Mouse (Mus musculus) ES-Bruce4 (cell line): ENCODE results near the gene Gm9803. TPM values are rescaled to one million over a fixed set of nuclear protein-coding genes. Genes with fewer than 3 reads are reported as not detected.
A peak's percentile ranks its signal among the peaks of the same experiment; 100 is the strongest.

ENCODE experiments used
- H3K27ac ChIP-seq: 2 replicates; pipeline ENCODE4 v1.5.1; 2012; ENCODE audit warnings: low read length, inconsistent platforms; ENCODE audit not compliant: insufficient read depth
- H3K27me3 ChIP-seq: 2 replicates; pipeline ENCODE4 v1.6.1; 2012; ENCODE audit warnings: mild to moderate bottlenecking, low read length, inconsistent platforms; ENCODE audit not compliant: control insufficient read depth, poor library complexity, insufficient read depth, severe bottlenecking
- H3K36me3 ChIP-seq: 2 replicates; pipeline ENCODE4 v1.6.1; 2012; ENCODE audit warnings: inconsistent platforms, mild to moderate bottlenecking, low read length, moderate library complexity; ENCODE audit not compliant: control insufficient read depth, poor library complexity, insufficient read depth, severe bottlenecking
- H3K4me1 ChIP-seq: one replicate; pipeline ENCODE4 v1.8.1; 2011; ENCODE audit warnings: low read length; ENCODE audit not compliant: control insufficient read depth, insufficient read depth
- H3K4me3 ChIP-seq: 2 replicates; pipeline ENCODE4 v1.5.1; 2011; ENCODE audit warnings: low read depth, mild to moderate bottlenecking, low read length
- H3K9ac ChIP-seq: 2 replicates; pipeline ENCODE4 v1.6.1; 2012; ENCODE audit warnings: low read depth, mild to moderate bottlenecking, inconsistent platforms; ENCODE audit not compliant: poor library complexity, severe bottlenecking
- H3K9me3 ChIP-seq: replicated peaks from 2 replicates; pipeline ENCODE4 v1.6.1; 2012; ENCODE audit warnings: mild to moderate bottlenecking, low read length, inconsistent platforms; ENCODE audit not compliant: control insufficient read depth, poor library complexity, insufficient read depth, severe bottlenecking
- CTCF ChIP-seq: IDR thresholded peaks from one replicate; pipeline ENCODE4 v1.8.1; 2011; ENCODE audit warnings: low read depth, low read length
- EP300 ChIP-seq: IDR thresholded peaks from 2 replicates; pipeline ENCODE4 v1.6.1; 2011; ENCODE audit warnings: low read depth, low read length; ENCODE audit not compliant: insufficient read depth
- POLR2A ChIP-seq: IDR thresholded peaks from one replicate; pipeline ENCODE4 v1.8.1; 2011; ENCODE audit warnings: low read length; ENCODE audit not compliant: insufficient read depth
- polyA plus RNA-seq: library from polyadenylated mRNA; stranded (reverse); fragments of >200 nt; gene quantifications from 2 replicates; pipeline ENCODE4 v1.2.4, GENCODE M21; 2011; ENCODE audit warnings: low read depth; ENCODE audit not compliant: missing spikeins, insufficient read depth, insufficient read length

Gene Gm9803
- polyA plus RNA-seq, 1 experiment, result 28.5 TPM

- Histone ChIP-seq H3K4me1 (no peaks in the 10 kb centered on the region), H3K9ac (no peak overlapping the region), H3K36me3 (no peaks in the 10 kb centered on the region), H3K27me3 (no peaks in the 10 kb centered on the region), H3K9me3 (no peaks in the 10 kb centered on the region), H3K27ac (no peak overlapping the region), H3K4me3 (no peak overlapping the region; the same call in 1 of the 2 replicates)
- no peak for TF ChIP-seq POLR2A
- no peak for TF ChIP-seq CTCF
- TF ChIP-seq EP300, result no peak
Observed at GRCm38 (mm10) chr10:43518368-43518767, 5.5 kb upstream of the Gm9803 start.

- TF ChIP-seq POLR2A (no peak), CTCF (no peak), EP300 (no peak)
- Histone ChIP-seq H3K4me3 (no peak overlapping the region), H3K27me3 (no peaks in the 10 kb centered on the region), H3K9ac (no peak overlapping the region), H3K27ac (no peak overlapping the region), H3K4me1 (no peaks in the 10 kb centered on the region), H3K36me3 (no peaks in the 10 kb centered on the region), H3K9me3 (no peaks in the 10 kb centered on the region)
Observed at GRCm38 (mm10) chr10:43519977-43520376, 3.9 kb upstream of the Gm9803 start.

- no peak overlapping the region for H3K9ac ChIP-seq
- H3K4me1 ChIP-seq, result peaks cover 5% of the 10 kb centered on the region
- H3K36me3 ChIP-seq, result peaks cover 21% of the 10 kb centered on the region
- H3K4me3 ChIP-seq, result no peak overlapping the region
- no peaks in the 10 kb centered on the region for H3K9me3 ChIP-seq
- H3K27me3 ChIP-seq, result no peaks in the 10 kb centered on the region
- TF ChIP-seq CTCF, result no peak
- peak; percentile 89; the same call in 1 of the 2 replicates for TF ChIP-seq EP300
- H3K27ac ChIP-seq, result peak overlapping the region; percentile 68
Observed at GRCm38 (mm10) chr10:43527283-43528269, 3.7 kb downstream of the Gm9803 start.

GRCm38 (mm10) chr10:43534382-43534781 lies 10.5 kb downstream of the Gm9803 start:
- H3K9me3 ChIP-seq, result no peaks in the 10 kb centered on the region
- H3K27ac ChIP-seq, result no peak overlapping the region
- H3K4me3 ChIP-seq, result no peak overlapping the region
- no peak overlapping the region for H3K9ac ChIP-seq
- H3K27me3 ChIP-seq, result no peaks in the 10 kb centered on the region
- no peaks in the 10 kb centered on the region for H3K4me1 ChIP-seq
- no peak for TF ChIP-seq EP300
- no peak for TF ChIP-seq POLR2A
- TF ChIP-seq CTCF, result no peak
- peaks cover 25% of the 10 kb centered on the region for H3K36me3 ChIP-seq

GRCm38 (mm10) chr10:43537652-43538051 lies 13.8 kb downstream of the Gm9803 start:
- Histone ChIP-seq H3K27ac (no peak overlapping the region), H3K4me3 (no peak overlapping the region), H3K9ac (no peak overlapping the region), H3K9me3 (no peaks in the 10 kb centered on the region), H3K4me1 (no peaks in the 10 kb centered on the region), H3K36me3 (peaks cover 3% of the 10 kb centered on the region; the same call in 1 of the 2 replicates), H3K27me3 (no peaks in the 10 kb centered on the region)
- TF ChIP-seq EP300 (no peak), POLR2A (no peak), CTCF (no peak)

- Histone ChIP-seq H3K9me3 (no peaks in the 10 kb centered on the region), H3K27ac (no peak overlapping the region), H3K27me3 (no peaks in the 10 kb centered on the region), H3K4me3 (no peak overlapping the region), H3K36me3 (peaks cover 2% of the 10 kb centered on the region; the same call in 1 of the 2 replicates), H3K9ac (no peak overlapping the region), H3K4me1 (no peaks in the 10 kb centered on the region)
- TF ChIP-seq EP300 (no peak), POLR2A (no peak), CTCF (no peak)
Observed at GRCm38 (mm10) chr10:43538831-43539230, 14.9 kb downstream of the Gm9803 start.
